In genomic region chr13:112994191-112994590, GRCm38 (mm10) we compare ENCODE assay signal across 8 mouse cellular contexts. TPM values are rescaled to one million over a fixed set of nuclear protein-coding genes. Genes with fewer than 3 reads are reported as not detected.
DNase-seq lines count a peak whose midpoint lies in the region; ATAC-seq lines count a peak whose summit lies in the region.

No protein-coding gene starts in this region.

- H3K4me1 ChIP-seq in embryonic facial prominence, embryonic 10.5 days = peaks cover 29% of the 10 kb centered on the region
- H3K4me1 ChIP-seq in hindbrain, embryonic 11.5 days (replicated peaks; ENCODE audit: control insufficient read depth, insufficient read depth, low read length) = peaks cover 16% of the 10 kb centered on the region

- H3K4me2 ChIP-seq in hindbrain, embryonic 11.5 days (replicated peaks; ENCODE audit: low read depth, low read length) = peak overlapping the region; percentile 42

- H3K9ac ChIP-seq in hindbrain, embryonic 11.5 days (ENCODE audit: low read depth, low read length) = no peak overlapping the region

- WGBS in embryonic facial prominence, embryonic 10.5 days = under 1% methylated on average over 25 of the region's 25 CpGs
- under 1% methylated on average over 23 of the region's 25 CpGs for WGBS in hindbrain, embryonic 11.5 days

- no peaks in the 10 kb centered on the region for H3K9me3 ChIP-seq in embryonic facial prominence, embryonic 10.5 days
- no peaks in the 10 kb centered on the region for H3K9me3 ChIP-seq in hindbrain, embryonic 11.5 days (ENCODE audit: control insufficient read depth, low read length)

- ATAC-seq in hindbrain, embryonic 11.5 days (ENCODE audit: low FRiP score) = peak; percentile 51

- peak overlapping the region; percentile 58 for H3K4me3 ChIP-seq in embryonic facial prominence, embryonic 10.5 days
- H3K4me3 ChIP-seq in hindbrain, embryonic 11.5 days (ENCODE audit: low read depth, low read length) = peak overlapping the region; percentile 29

- H3K36me3 ChIP-seq in embryonic facial prominence, embryonic 10.5 days (replicated peaks) = no peaks in the 10 kb centered on the region
- no peaks in the 10 kb centered on the region for H3K36me3 ChIP-seq in hindbrain, embryonic 11.5 days (ENCODE audit: control insufficient read depth, insufficient read depth, low read length)

- H3K27me3 ChIP-seq in embryonic facial prominence, embryonic 10.5 days (replicated peaks; ENCODE audit: low read depth, poor library complexity, severe bottlenecking) = peaks cover 99% of the 10 kb centered on the region
- H3K27me3 ChIP-seq in hindbrain, embryonic 11.5 days (ENCODE audit: control insufficient read depth, insufficient read depth, low read length) = peaks cover 90% of the 10 kb centered on the region

- peak; percentile 54 to 68 for DNase-seq in CD8-positive naive resting alpha-beta T cell, adult 2 months (ENCODE audit: low read depth in 2 of 2, low spot score in 2 of 2)
- DNase-seq in adrenal gland, adult 8-10 months = peak; percentile 33
- DNase-seq in embryonic facial prominence, embryonic 10.5 days (ENCODE audit: low spot score) = peak; percentile 74
- DNase-seq in hindbrain, embryonic 11.5 days (ENCODE audit: low spot score) = peak; percentile 70
- DNase-seq in layer of hippocampus, postnatal 10 days (ENCODE audit: low spot score in 2 of 2) = peak; percentile 59 to 68
- DNase-seq in lung, postnatal 25 days (ENCODE audit: low spot score) = peak; percentile 77
- peak; percentile 53 for DNase-seq in retina, postnatal 7 days (ENCODE audit: low read depth, low spot score)
- DNase-seq in urinary bladder, postnatal 25 days (ENCODE audit: low spot score) = peak; percentile 58

- H3K27ac ChIP-seq in embryonic facial prominence, embryonic 10.5 days (replicated peaks) = no peak overlapping the region
- H3K27ac ChIP-seq in hindbrain, embryonic 11.5 days (ENCODE audit: low read depth, low read length) = no peak overlapping the region

RNA-seq across cellular contexts. Expression of gene Mcidas, which starts 0.5 kb away (rescaled TPM):
- total RNA-seq in adrenal gland, adult 8-10 months (2022) = under 1 TPM in 1 of 4 experiments, not detected in 3; 0.11 TPM
- polyA plus RNA-seq in embryonic facial prominence, embryonic 10.5 days (2016; fragmentation: Nextera tagmentation; extraction: Ambion mirVana) = 0.06 and 0.50 TPM in 2 replicates
- 2.2 and 2.7 TPM in 2 replicates for polyA plus RNA-seq in hindbrain, embryonic 11.5 days (2014; fragmentation: Nextera tagmentation; extraction: Ambion mirVana)
- under 1 TPM; 0.36 to 0.48 TPM for total RNA-seq in layer of hippocampus, postnatal 10 days (2021)

RNA-seq across cellular contexts. Expression of gene Ccno, which starts 6.6 kb away (rescaled TPM):
- under 1 TPM; 0.73 to 0.87 (median 0.77) TPM for total RNA-seq in adrenal gland, adult 8-10 months (2022)
- 0.24 and 0.57 TPM in 2 replicates for polyA plus RNA-seq in embryonic facial prominence, embryonic 10.5 days (2016; fragmentation: Nextera tagmentation; extraction: Ambion mirVana)
- 2.6 and 5.0 TPM in 2 replicates for polyA plus RNA-seq in hindbrain, embryonic 11.5 days (2014; fragmentation: Nextera tagmentation; extraction: Ambion mirVana)
- 1 to 10 TPM; 1.4 to 1.7 TPM for total RNA-seq in layer of hippocampus, postnatal 10 days (2021)

RNA-seq across cellular contexts. Expression of gene Cdc20b, which starts 40.7 kb away (rescaled TPM):
- not detected for total RNA-seq in adrenal gland, adult 8-10 months (2022)
- polyA plus RNA-seq in embryonic facial prominence, embryonic 10.5 days (2016; fragmentation: Nextera tagmentation; extraction: Ambion mirVana) = 0.19 and 0.83 TPM in 2 replicates
- 0.92 and 2.1 TPM in 2 replicates for polyA plus RNA-seq in hindbrain, embryonic 11.5 days (2014; fragmentation: Nextera tagmentation; extraction: Ambion mirVana)
- total RNA-seq in layer of hippocampus, postnatal 10 days (2021) = under 1 TPM in 1 of 2 experiments, not detected in 1; 0.30 TPM

RNA-seq across cellular contexts. Expression of gene Gpx8, which starts 52.0 kb away (rescaled TPM):
- 100 to 1,000 TPM in 2 of 4 experiments, 10 to 100 TPM in 2; 91.6 to 107 (median 101) TPM for total RNA-seq in adrenal gland, adult 8-10 months (2022)
- 90.2 and 98.3 TPM in 2 replicates for polyA plus RNA-seq in embryonic facial prominence, embryonic 10.5 days (2016; fragmentation: Nextera tagmentation; extraction: Ambion mirVana)
- polyA plus RNA-seq in hindbrain, embryonic 11.5 days (2014; fragmentation: Nextera tagmentation; extraction: Ambion mirVana) = 103 and 105 TPM in 2 replicates
- total RNA-seq in layer of hippocampus, postnatal 10 days (2021) = 10 to 100 TPM; 15.5 to 18.5 TPM
